Mouse (Mus musculus) adipocyte (in vitro differentiated cells): ENCODE measurements around the gene Zranb1.

Experiments
- DNase-seq: peaks from one replicate; pipeline ENCODE4 v3.0.0-alpha.2; 2016; ENCODE audit warnings: low spot score

The Zranb1 gene

GRCm38 (mm10) chr7:133001388-133001787, 70.4 kb downstream of the Zranb1 start:
- no peak for DNase-seq

GRCm38 (mm10) chr7:133002271-133002670, 71.3 kb downstream of the Zranb1 start:
- DNase-seq = no peak

GRCm38 (mm10) chr7:133003421-133003820, 72.5 kb downstream of the Zranb1 start:
- peak; percentile 75 for DNase-seq

GRCm38 (mm10) chr7:133005772-133006171, 74.8 kb downstream of the Zranb1 start:
- no peak for DNase-seq

GRCm38 (mm10) chr7:133007343-133007742, 76.4 kb downstream of the Zranb1 start:
- no peak for DNase-seq

GRCm38 (mm10) chr7:133008663-133009062, 77.7 kb downstream of the Zranb1 start:
- DNase-seq = no peak

- no peak for DNase-seq
These were observed 78.7 kb downstream of the Zranb1 start for GRCm38 (mm10) chr7:133009676-133010075.

- no peak for DNase-seq
These were observed 79.5 kb downstream of the Zranb1 start for GRCm38 (mm10) chr7:133010477-133010876.

GRCm38 (mm10) chr7:133011191-133011590, 80.2 kb downstream of the Zranb1 start:
- DNase-seq = peak; percentile 63

- no peak for DNase-seq
These were observed 80.7 kb downstream of the Zranb1 start for GRCm38 (mm10) chr7:133011611-133012010.

- no peak for DNase-seq
These were observed 81.9 kb downstream of the Zranb1 start for GRCm38 (mm10) chr7:133012637-133013366.

GRCm38 (mm10) chr7:133013923-133014322, 83.0 kb downstream of the Zranb1 start:
- DNase-seq = no peak

- no peak for DNase-seq
These were observed 83.7 kb downstream of the Zranb1 start for GRCm38 (mm10) chr7:133014631-133015030.

GRCm38 (mm10) chr7:133015416-133016070, 84.6 kb downstream of the Zranb1 start:
- no peak for DNase-seq

- no peak for DNase-seq
These were observed 88.0 kb downstream of the Zranb1 start for GRCm38 (mm10) chr7:133018961-133019360.

GRCm38 (mm10) chr7:133019481-133020020, 88.6 kb downstream of the Zranb1 start:
- no peak for DNase-seq

GRCm38 (mm10) chr7:133024694-133025093, 93.8 kb downstream of the Zranb1 start:
- no peak for DNase-seq

GRCm38 (mm10) chr7:133027930-133028329, 97.0 kb downstream of the Zranb1 start:
- no peak for DNase-seq

GRCm38 (mm10) chr7:133029004-133029403, 98.1 kb downstream of the Zranb1 start:
- DNase-seq = no peak

GRCm38 (mm10) chr7:133029496-133030047, 98.6 kb downstream of the Zranb1 start:
- no peak for DNase-seq

GRCm38 (mm10) chr7:133032589-133033203, 101.8 kb downstream of the Zranb1 start:
- peak; percentile 71 for DNase-seq

- DNase-seq = no peak
These were observed 105.0 kb downstream of the Zranb1 start for GRCm38 (mm10) chr7:133035901-133036300.
